11 mouse cellular contexts compared by ENCODE assay signal in genomic region chr3:68821926-68822341, GRCm38 (mm10). TPM values are rescaled to one million over a fixed set of nuclear protein-coding genes. Genes with fewer than 3 reads are reported as not detected.
A peak's percentile ranks its signal among the peaks of the same experiment; 100 is the strongest.
DNase-seq lines count a peak whose midpoint lies in the region; ATAC-seq and TF ChIP-seq lines count a peak whose summit lies in the region.
"Had no signal": no experiment of that assay in that cellular context is flagged by ENCODE, and none has a peak within 500 bp of the region (broad histone marks: within the 10 kb centered on the region; RNA-seq: fewer than 3 reads in every experiment).

No protein-coding gene starts in this region.

- no peaks in the 10 kb centered on the region for H3K27me3 ChIP-seq in lung, embryonic 16.5 days (ENCODE audit: control insufficient read depth, insufficient read depth, low read depth, low read length)
- H3K27me3 ChIP-seq in forebrain, embryonic 14.5 days (replicated peaks; ENCODE audit: control insufficient read depth, insufficient read depth, low read length) = no peaks in the 10 kb centered on the region
- no peaks in the 10 kb centered on the region for H3K27me3 ChIP-seq in midbrain, embryonic 13.5 days
- no peaks in the 10 kb centered on the region for H3K27me3 ChIP-seq in intestine, embryonic 15.5 days (replicated peaks)
- H3K27me3 ChIP-seq: embryonic facial prominence, embryonic 12.5 days; liver, embryonic 13.5 days had no signal

- H3K4me1 ChIP-seq in lung, embryonic 16.5 days (replicated peaks; ENCODE audit: control insufficient read depth, insufficient read depth, low read length) = no peaks in the 10 kb centered on the region
- peaks cover 16% of the 10 kb centered on the region for H3K4me1 ChIP-seq in forebrain, embryonic 14.5 days (ENCODE audit: control insufficient read depth, insufficient read depth, low read length)
- H3K4me1 ChIP-seq in midbrain, embryonic 13.5 days (replicated peaks) = peaks cover 25% of the 10 kb centered on the region
- H3K4me1 ChIP-seq in intestine, embryonic 15.5 days (replicated peaks) = no peaks in the 10 kb centered on the region; the same call in 1 of the 2 replicates
- H3K4me1 ChIP-seq: embryonic facial prominence, embryonic 12.5 days; liver, embryonic 13.5 days had no signal

- H3K4me3 ChIP-seq in lung, embryonic 16.5 days (ENCODE audit: low read length) = no peak overlapping the region
- H3K4me3 ChIP-seq in forebrain, embryonic 14.5 days (ENCODE audit: low read depth, low read length) = no peak overlapping the region
- no peak overlapping the region for H3K4me3 ChIP-seq in midbrain, embryonic 13.5 days (replicated peaks)
- H3K4me3 ChIP-seq in layer of hippocampus, adult 2 months = no peak overlapping the region
- no peak overlapping the region for H3K4me3 ChIP-seq in intestine, embryonic 15.5 days (replicated peaks)
- H3K4me3 ChIP-seq: embryonic facial prominence, embryonic 12.5 days; liver, embryonic 13.5 days had no signal

- no peak overlapping the region for H3K9ac ChIP-seq in lung, embryonic 16.5 days (ENCODE audit: low read length)
- no peak overlapping the region for H3K9ac ChIP-seq in forebrain, embryonic 14.5 days (ENCODE audit: low read length)
- H3K9ac ChIP-seq in midbrain, embryonic 13.5 days (replicated peaks) = no peak overlapping the region
- H3K9ac ChIP-seq in intestine, embryonic 15.5 days = no peak overlapping the region
- H3K9ac ChIP-seq: embryonic facial prominence, embryonic 12.5 days; liver, embryonic 13.5 days had no signal

- no peak overlapping the region for H3K4me2 ChIP-seq in lung, embryonic 16.5 days (ENCODE audit: low read depth, low read length)
- H3K4me2 ChIP-seq in forebrain, embryonic 14.5 days (ENCODE audit: low read length) = no peak overlapping the region
- H3K4me2 ChIP-seq in midbrain, embryonic 13.5 days (replicated peaks) = no peak overlapping the region
- no peak overlapping the region for H3K4me2 ChIP-seq in intestine, embryonic 15.5 days (replicated peaks)
- H3K4me2 ChIP-seq: embryonic facial prominence, embryonic 12.5 days; liver, embryonic 13.5 days had no signal

- ATAC-seq in lung, embryonic 16.5 days (ENCODE audit: low read depth) = peak; percentile 60
- ATAC-seq in forebrain, embryonic 14.5 days = peak; percentile 53; the same call in 1 of the 2 replicates
- peak; percentile 86 for ATAC-seq in midbrain, embryonic 13.5 days
- no peak for ATAC-seq in intestine, embryonic 15.5 days

- H3K27ac ChIP-seq in lung, embryonic 16.5 days (ENCODE audit: low read length) = no peak overlapping the region
- no peak overlapping the region for H3K27ac ChIP-seq in forebrain, embryonic 14.5 days (ENCODE audit: low read depth, low read length)
- H3K27ac ChIP-seq in midbrain, embryonic 13.5 days = no peak overlapping the region
- H3K27ac ChIP-seq in layer of hippocampus, adult 2 months = no peak overlapping the region
- H3K27ac ChIP-seq in intestine, embryonic 15.5 days = no peak overlapping the region
- H3K27ac ChIP-seq: embryonic facial prominence, embryonic 12.5 days; liver, embryonic 13.5 days had no signal

- no peak for TF ChIP-seq CTCF in layer of hippocampus, adult 2 months (conservative IDR thresholded peaks at IDR 0.05)

- 45% methylated on average over 5 of the region's 5 CpGs for WGBS in lung, embryonic 16.5 days
- 34% methylated on average over 5 of the region's 5 CpGs for WGBS in forebrain, embryonic 14.5 days
- WGBS in midbrain, embryonic 13.5 days = 26% methylated on average over 5 of the region's 5 CpGs
- 48% methylated on average over 5 of the region's 5 CpGs for WGBS in intestine, embryonic 15.5 days

- no peaks in the 10 kb centered on the region for H3K36me3 ChIP-seq in lung, embryonic 16.5 days (ENCODE audit: control insufficient read depth, insufficient read depth, low read length)
- no peaks in the 10 kb centered on the region for H3K36me3 ChIP-seq in forebrain, embryonic 14.5 days (ENCODE audit: control insufficient read depth, insufficient read depth, low read length)
- no peaks in the 10 kb centered on the region for H3K36me3 ChIP-seq in midbrain, embryonic 13.5 days
- H3K36me3 ChIP-seq in intestine, embryonic 15.5 days = no peaks in the 10 kb centered on the region
- H3K36me3 ChIP-seq: embryonic facial prominence, embryonic 12.5 days; liver, embryonic 13.5 days had no signal

- no peak for DNase-seq in lung, postnatal 14 days
- DNase-seq in forebrain, embryonic 14.5 days (ENCODE audit: low spot score) = peak; percentile 53
- DNase-seq in kidney, adult 11 months = peak; percentile 66
- no peak for DNase-seq in layer of hippocampus, adult 2 months (ENCODE audit: low spot score in 2 of 2)
- DNase-seq in adipocyte (ENCODE audit: low spot score) = no peak
- DNase-seq: adrenal gland, adult 8-10 months; liver, embryonic 13.5 days had no signal

- no peaks in the 10 kb centered on the region for H3K9me3 ChIP-seq in lung, embryonic 16.5 days (ENCODE audit: control insufficient read depth, low read length)
- H3K9me3 ChIP-seq in forebrain, embryonic 14.5 days (replicated peaks; ENCODE audit: control insufficient read depth, low read length) = no peaks in the 10 kb centered on the region
- H3K9me3 ChIP-seq in midbrain, embryonic 13.5 days = no peaks in the 10 kb centered on the region
- H3K9me3 ChIP-seq in intestine, embryonic 15.5 days = no peaks in the 10 kb centered on the region
- H3K9me3 ChIP-seq: embryonic facial prominence, embryonic 12.5 days; liver, embryonic 13.5 days had no signal

RNA-seq across cellular contexts. Expression of gene 1110032F04Rik, which starts 47.5 kb away (rescaled TPM):
- 0.34 and 0.46 TPM in 2 replicates for polyA plus RNA-seq in lung, embryonic 16.5 days (2015; fragmentation: Nextera tagmentation; extraction: Ambion mirVana)
- polyA plus RNA-seq in forebrain, embryonic 14.5 days (2014; fragmentation: Nextera tagmentation; extraction: Ambion mirVana) = 3.2 and 3.6 TPM in 2 replicates
- polyA plus RNA-seq in midbrain, embryonic 13.5 days (2015; fragmentation: Nextera tagmentation; extraction: Ambion mirVana) = 1.8 and 2.8 TPM in 2 replicates
- 1 to 10 TPM; 7.8 to 7.9 TPM for total RNA-seq in layer of hippocampus, adult 2 months (2021)
- 0.78 and 0.87 TPM in 2 replicates for polyA plus RNA-seq in intestine, embryonic 15.5 days (2015; fragmentation: Nextera tagmentation; extraction: Ambion mirVana)

Comparison
In these comparisons a context has a peak if more than half of its experiments do, and no peak if none do; other contexts are left out.
1. DNase-seq: peak in forebrain, embryonic 14.5 days (single experiment) and kidney, adult 11 months (single experiment); none in lung, postnatal 14 days (single experiment), layer of hippocampus, adult 2 months (0 of 2) and adipocyte (single experiment).